Mouse (Mus musculus) liver, adult 2 months (tissue): ENCODE results near the gene Shisa6. TPM values are rescaled to one million over a fixed set of nuclear protein-coding genes. Genes with fewer than 3 reads are reported as not detected.

Experiments
- DNase-seq: peaks from one replicate; pipeline ENCODE4 v3.0.0-alpha.2; 2011; ENCODE audit warnings: low read depth, low spot score; ENCODE audit errors: extremely low read depth
- H3K27ac ChIP-seq: fragments of 200-500 bp; replicated peaks from 2 replicates; pipeline ENCODE4 v1.5.1; 2012; ENCODE audit warnings: low read depth, mild to moderate bottlenecking, control low read depth, inconsistent platforms, low read length; ENCODE audit not compliant: insufficient read depth
- H3K27me3 ChIP-seq: fragments of 200-500 bp; 2 replicates; pipeline ENCODE4 v1.6.1; 2012; ENCODE audit warnings: mild to moderate bottlenecking, moderate library complexity, low read length, inconsistent platforms; ENCODE audit not compliant: control insufficient read depth, insufficient read depth
- H3K36me3 ChIP-seq: fragments of 200-500 bp; 2 replicates; pipeline ENCODE4 v1.6.1; 2012; ENCODE audit warnings: low read length, inconsistent platforms; ENCODE audit not compliant: control insufficient read depth, insufficient read depth
- H3K4me1 ChIP-seq: fragments of 200-500 bp; 2 replicates; pipeline ENCODE4 v1.6.1; 2011; ENCODE audit warnings: low read length; ENCODE audit not compliant: control insufficient read depth, insufficient read depth
- H3K4me3 ChIP-seq: fragments of 200-500 bp; 2 replicates; pipeline ENCODE4 v1.5.1; 2011; ENCODE audit warnings: low read depth, mild to moderate bottlenecking, control low read depth, low read length, moderate library complexity; ENCODE audit not compliant: insufficient read depth
- H3K79me2 ChIP-seq: fragments of 200-500 bp; 2 replicates; pipeline ENCODE4 v1.6.1; 2012; ENCODE audit warnings: inconsistent platforms, mild to moderate bottlenecking, low read length, moderate library complexity; ENCODE audit not compliant: control insufficient read depth, insufficient read depth
- H3K9ac ChIP-seq: fragments of 200-500 bp; 2 replicates; pipeline ENCODE4 v1.6.1; 2012; ENCODE audit warnings: low read depth, mild to moderate bottlenecking, control low read depth, inconsistent platforms, low read length
- CTCF ChIP-seq: fragments of 200-500 bp; IDR thresholded peaks from 2 replicates; pipeline ENCODE4 v1.5.1; 2011; ENCODE audit warnings: low read depth, low read length, control low read depth
- POLR2A ChIP-seq: fragments of 200-500 bp; IDR thresholded peaks from 2 replicates; pipeline ENCODE4 v1.6.1; 2011; ENCODE audit warnings: low read length, control low read depth; ENCODE audit not compliant: insufficient read depth; ENCODE audit errors: extremely low read depth
- WGBS: fragments of 180-500 bp; shearing (Covaris S2); methylation state at CpG from one replicate; pipeline ENCODE4 v1.1.7; 2018; 5-methylcytosine and 5-hydroxymethylcytosine counted together
- polyA plus RNA-seq: library from polyadenylated mRNA; depleted of rRNA; stranded (reverse); fragments of >200 nt; gene quantifications from 2 replicates; pipeline ENCODE4 v1.2.3, GENCODE M21; 2012
- total RNA-seq: library from RNA; depleted of rRNA; stranded (reverse); fragments of >200 nt; gene quantifications from 2 replicates; pipeline ENCODE4 v1.2.3, GENCODE M21; 2014

The Shisa6 gene
- total and polyA plus RNA-seq, 2 experiments, result not detected

DNA sequence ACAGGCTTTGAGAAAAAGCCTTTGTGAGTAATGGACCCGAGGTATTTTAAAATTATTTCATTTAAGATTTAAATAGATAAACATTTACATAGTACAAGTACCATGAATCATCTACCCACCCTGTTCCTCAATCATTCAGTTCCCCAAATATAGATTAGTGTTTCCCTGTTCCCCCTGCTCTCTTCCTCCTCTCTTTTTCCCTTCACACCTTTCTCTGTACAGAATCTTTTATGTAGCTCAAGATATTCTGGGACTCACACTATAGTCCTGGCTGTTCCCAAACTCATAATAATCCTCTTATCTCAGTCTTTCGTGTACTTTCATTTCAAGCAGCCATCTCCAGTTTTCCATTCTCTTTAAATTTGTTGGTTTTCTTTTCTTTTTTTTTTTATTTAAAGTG lies 361.7 kb downstream of the Shisa6 start:
- DNase-seq, result no peak
- no peak for TF ChIP-seq CTCF
- no peak for TF ChIP-seq POLR2A
- Histone ChIP-seq H3K36me3 (no peaks in the 10 kb centered on the region), H3K9ac (no peak overlapping the region), H3K27me3 (peaks cover 4% of the 10 kb centered on the region; the same call in 1 of the 2 replicates), H3K27ac (no peak overlapping the region), H3K4me3 (no peak overlapping the region), H3K4me1 (no peaks in the 10 kb centered on the region), H3K79me2 (no peaks in the 10 kb centered on the region)
- WGBS, result 76% methylated on average over 2 of the region's 2 CpGs
